Mouse (Mus musculus): ENCODE measurements around the gene Ttbk1.

GRCm38 (mm10) chr17:46457791-46458190, 29.7 kb downstream of the Ttbk1 start:
- peak; percentile 72 for TF ChIP-seq CTCF (IDR thresholded peaks at IDR 0.05; ENCODE audit: low read depth)
- no peak for TF ChIP-seq EP300 (optimal IDR thresholded peaks at IDR 0.05)
